Mouse (Mus musculus) kidney, postnatal 4 days (tissue): ENCODE measurements at regions not wholly inside any gene's neighbourhood (a gene's known extent, or its start where the extent isn't known, plus 50 kb on each side); places are given as distances from the start of the nearest gene placed in this dataset.

ENCODE experiments used
- DNase-seq, 2 experiments: peaks; one replicate each; pipeline ENCODE4 v3.0.0; 2021; ENCODE audit warnings: mixed read lengths in 2 of 2

GRCm38 (mm10) chr10:81996742-81997536 lies 51.0 kb upstream of the Zfp873 start:
- DNase-seq, result peak; percentile 70 to 82
